Comparison of ENCODE assay signal across 16 mouse cellular contexts in the genomic region with DNA sequence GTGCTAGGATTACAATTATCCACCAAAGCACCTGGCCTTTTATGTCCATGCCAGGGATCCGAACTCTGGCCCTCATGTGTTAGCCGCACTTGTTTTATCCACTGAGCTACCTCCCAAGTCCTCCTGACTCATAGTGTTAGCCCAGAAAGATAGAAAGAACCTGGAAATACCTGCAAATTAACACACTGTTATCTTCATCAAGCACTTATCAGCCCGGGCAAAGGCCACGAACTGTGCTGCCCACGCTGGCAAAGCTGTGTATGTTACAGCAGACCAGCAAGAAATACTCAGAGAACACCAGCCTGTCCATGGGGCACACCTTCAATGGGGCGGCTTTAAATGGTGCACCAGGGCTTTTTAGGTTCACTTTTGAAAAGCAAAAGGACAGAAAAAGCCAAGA.
"Had no signal": no experiment of that assay in that cellular context is flagged by ENCODE, and none has a peak within 500 bp of the region (broad histone marks: within the 10 kb centered on the region; RNA-seq: fewer than 3 reads in every experiment).

No protein-coding gene starts in this region.

- H3K4me3 ChIP-seq: midbrain, embryonic 10.5 days; midbrain, embryonic 12.5 days; myocyte; neural tube, embryonic 13.5 days; stomach, embryonic 15.5 days had no signal

- ATAC-seq: midbrain, embryonic 16.5 days had no signal

- H3K27ac ChIP-seq: liver, embryonic 14.5 days; midbrain, embryonic 10.5 days; midbrain, embryonic 12.5 days; neural tube, embryonic 13.5 days; stomach, embryonic 15.5 days had no signal

- H3K4me2 ChIP-seq: lung, embryonic 14.5 days; midbrain, embryonic 12.5 days; neural tube, embryonic 13.5 days; stomach, embryonic 15.5 days had no signal

- DNase-seq: lung, adult 18-20 months; lung, embryonic 14.5 days; lung, postnatal 10 days; lung, postnatal 4 days; midbrain, embryonic 14.5 days; right cerebral cortex, postnatal 14 days; thymus, adult 18-20 months; thymus, postnatal 14 days; thymus, postnatal 36 days had no signal

- H3K9ac ChIP-seq: liver, embryonic 14.5 days; lung, embryonic 14.5 days; midbrain, embryonic 12.5 days; neural tube, embryonic 13.5 days; stomach, embryonic 15.5 days had no signal

- H3K9me3 ChIP-seq: midbrain, embryonic 10.5 days; midbrain, embryonic 12.5 days; neural tube, embryonic 13.5 days; stomach, embryonic 15.5 days had no signal

- H3K27me3 ChIP-seq: neural tube, embryonic 13.5 days; stomach, embryonic 15.5 days had no signal

- H3K4me1 ChIP-seq: midbrain, embryonic 10.5 days; midbrain, embryonic 12.5 days; neural tube, embryonic 13.5 days; stomach, embryonic 15.5 days had no signal
